Mouse (Mus musculus) kidney, adult 2 months (tissue): Measurements from ENCODE around the gene Slc35a2.
"Not testable (repeated sequence)": the region's sequence is repeated elsewhere in the genome, so short reads cannot be mapped to it uniquely, and the experiment has no call there.

Source experiments
- CTCF ChIP-seq: fragments of 200-500 bp; conservative IDR thresholded peaks from 2 replicates; pipeline ENCODE4 v1.5.1; 2011; ENCODE audit warnings: low read depth, mild to moderate bottlenecking, control low read depth, low read length, moderate library complexity, mixed read lengths; ENCODE audit not compliant: insufficient read depth, insufficient read length
- POLR2A ChIP-seq: fragments of 200-500 bp; IDR thresholded peaks from one replicate; pipeline ENCODE4 v1.6.1; 2011; ENCODE audit warnings: low read depth, low read length, control low read depth

- not testable (repeated sequence) for TF ChIP-seq CTCF, POLR2A
Measured at GRCm38 (mm10) chrX:7909242-7909641, 25.4 kb downstream of the Slc35a2 start, which contains the start of gene Gm10490.
